Mouse (Mus musculus) frontal cortex, postnatal 25 days (tissue): Measurements from ENCODE around the gene Chd4.
"Not testable (repeated sequence)": the region's sequence is repeated elsewhere in the genome, so short reads cannot be mapped to it uniquely, and the experiment has no call there.

Source experiments
- DNase-seq, 2 experiments: peaks; one replicate each; pipeline ENCODE4 v3.0.0; 2022; ENCODE audit warnings: low spot score in 2 of 2

Gene Chd4

DNA sequence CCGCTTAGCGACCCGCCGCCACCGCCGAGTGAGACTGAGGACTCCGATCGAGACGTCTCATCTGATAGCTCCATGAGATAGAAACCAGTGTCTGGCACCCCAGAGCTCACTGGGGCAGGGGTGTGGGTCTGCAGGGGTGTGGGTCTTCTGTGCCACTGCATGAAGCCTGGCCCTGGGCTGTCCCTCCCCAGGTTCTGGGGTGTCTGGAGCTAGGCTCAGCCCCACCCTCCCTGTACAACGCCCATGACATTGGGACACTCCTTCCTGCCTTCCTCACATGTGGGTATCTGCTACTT lies 64.7 kb downstream of the Chd4 start:
- no peak for DNase-seq

DNA sequence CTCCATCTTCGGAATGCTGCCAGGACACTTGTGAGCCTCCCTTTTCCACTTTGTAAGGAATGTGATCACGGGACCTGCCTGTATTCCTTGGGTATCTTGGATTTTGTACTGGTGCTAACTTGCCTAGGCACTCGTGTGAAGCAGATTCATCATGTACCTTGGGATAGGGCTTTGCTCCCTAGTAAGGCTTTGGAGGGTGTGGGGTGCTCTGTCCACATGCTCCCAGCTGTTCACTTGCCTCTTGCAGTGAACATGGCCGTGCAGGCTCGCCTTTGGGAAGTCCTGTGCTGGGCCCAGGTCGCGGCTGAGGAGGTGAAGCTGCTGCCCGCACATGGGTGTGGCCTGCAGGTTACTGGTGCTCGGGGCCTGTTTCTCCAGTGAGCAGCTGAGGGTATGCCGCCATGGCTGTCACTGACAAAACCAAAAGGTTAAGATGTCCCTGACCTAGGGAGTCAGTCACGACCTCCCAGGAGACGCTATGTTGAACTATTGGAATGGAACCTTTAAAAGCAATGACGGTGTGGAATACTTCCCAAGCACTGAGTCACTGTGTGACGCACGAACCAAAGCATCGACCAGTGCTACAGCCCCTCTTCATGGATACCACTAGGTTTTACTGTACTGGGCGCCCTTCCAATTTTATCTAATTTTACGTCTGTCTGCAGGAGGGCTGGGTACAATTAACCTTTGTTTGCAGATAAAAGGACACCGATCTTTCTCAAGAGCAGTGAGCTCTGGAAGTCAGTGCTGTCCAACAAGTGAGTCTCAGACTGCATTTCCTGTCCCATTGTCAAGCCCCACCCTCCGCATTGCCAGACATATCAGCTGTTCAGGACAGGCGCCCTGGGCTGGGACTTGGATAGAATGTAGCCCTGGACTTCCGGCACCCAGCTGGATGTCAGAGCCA lies 65.3 kb downstream of the Chd4 start:
- peak in 1 of 2 experiments; percentile 53 for DNase-seq

DNA sequence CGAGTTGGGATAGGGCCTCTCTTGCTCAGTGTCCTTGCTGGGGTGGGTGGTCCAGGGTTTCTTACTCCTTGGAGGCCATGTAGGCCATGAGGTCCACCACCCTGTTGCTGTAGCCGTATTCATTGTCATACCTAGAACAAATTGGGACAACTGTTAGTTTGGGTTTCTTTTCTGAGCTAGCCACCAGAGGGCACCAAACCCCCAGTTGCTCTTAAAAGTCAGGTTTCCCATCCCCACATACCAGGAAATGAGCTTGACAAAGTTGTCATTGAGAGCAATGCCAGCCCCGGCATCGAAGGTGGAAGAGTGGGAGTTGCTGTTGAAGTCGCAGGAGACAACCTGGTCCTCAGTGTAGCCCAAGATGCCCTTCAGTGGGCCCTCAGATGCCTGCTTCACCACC lies 66.2 kb downstream of the Chd4 start:
- DNase-seq = peak in 1 of 2 experiments; percentile 62

DNA sequence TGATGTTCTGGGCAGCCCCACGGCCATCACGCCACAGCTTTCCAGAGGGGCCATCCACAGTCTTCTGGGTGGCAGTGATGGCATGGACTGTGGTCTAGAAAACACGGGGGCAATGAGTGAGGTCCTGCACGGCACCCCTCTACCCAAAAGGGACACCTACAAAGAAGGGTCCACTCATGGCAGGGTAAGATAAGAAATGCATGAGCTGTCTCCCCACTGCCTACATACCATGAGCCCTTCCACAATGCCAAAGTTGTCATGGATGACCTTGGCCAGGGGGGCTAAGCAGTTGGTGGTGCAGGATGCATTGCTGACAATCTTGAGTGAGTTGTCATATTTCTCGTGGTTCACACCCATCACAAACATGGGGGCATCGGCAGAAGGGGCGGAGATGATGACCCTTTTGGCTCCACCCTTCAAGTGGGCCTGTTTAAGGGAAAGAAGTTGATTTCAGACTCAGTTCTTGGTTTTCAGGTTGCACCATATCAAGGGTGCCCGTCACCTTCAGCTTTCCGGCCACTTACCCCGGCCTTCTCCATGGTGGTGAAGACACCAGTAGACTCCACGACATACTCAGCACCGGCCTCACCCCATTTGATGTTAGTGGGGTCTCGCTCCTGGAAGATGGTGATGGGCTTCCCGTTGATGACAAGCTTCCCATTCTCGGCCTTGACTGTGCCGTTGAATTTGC lies 67.0 kb downstream of the Chd4 start:
- DNase-seq = not testable (repeated sequence)

DNA sequence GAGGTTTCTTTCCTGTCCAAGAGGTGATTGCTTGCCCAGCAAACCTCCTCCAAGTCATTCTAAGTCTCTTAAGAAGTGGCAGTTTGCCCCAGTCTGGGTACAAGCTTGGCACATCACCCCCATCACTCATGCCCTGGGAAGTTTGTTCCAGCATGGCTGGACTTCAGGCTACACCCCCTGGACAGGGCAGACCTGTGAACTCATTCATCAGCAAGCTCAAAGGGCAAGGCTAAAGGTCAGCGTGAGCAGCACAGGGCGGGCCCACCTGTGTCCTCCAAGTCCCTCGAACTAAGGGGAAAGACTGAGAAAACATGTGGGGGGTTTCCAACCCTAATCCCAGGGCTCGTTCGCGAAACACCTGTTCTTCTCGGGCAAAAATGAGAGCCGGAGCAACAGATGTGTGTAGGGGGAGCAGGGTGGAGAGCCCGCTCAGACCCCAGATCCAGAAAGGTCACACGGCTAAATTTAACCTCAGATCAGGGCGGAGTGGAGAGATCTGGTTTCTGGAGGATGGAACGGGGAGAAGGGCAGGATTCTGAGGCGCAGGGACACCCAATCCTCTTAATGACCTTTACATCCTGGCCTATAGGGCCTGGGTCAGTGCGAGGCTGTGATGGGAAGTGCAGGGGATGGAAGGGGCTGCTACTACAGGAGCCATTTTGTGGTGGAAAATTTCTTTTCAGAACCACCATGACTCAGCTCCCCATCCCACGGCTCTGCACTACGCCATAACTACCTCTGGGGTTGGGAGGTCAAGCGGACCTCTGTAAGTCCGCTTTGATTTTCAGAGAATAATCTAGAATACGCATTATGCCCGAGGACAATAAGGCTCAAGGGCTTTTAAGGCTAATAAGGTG lies 68.2 kb downstream of the Chd4 start:
- DNase-seq = no peak

DNA sequence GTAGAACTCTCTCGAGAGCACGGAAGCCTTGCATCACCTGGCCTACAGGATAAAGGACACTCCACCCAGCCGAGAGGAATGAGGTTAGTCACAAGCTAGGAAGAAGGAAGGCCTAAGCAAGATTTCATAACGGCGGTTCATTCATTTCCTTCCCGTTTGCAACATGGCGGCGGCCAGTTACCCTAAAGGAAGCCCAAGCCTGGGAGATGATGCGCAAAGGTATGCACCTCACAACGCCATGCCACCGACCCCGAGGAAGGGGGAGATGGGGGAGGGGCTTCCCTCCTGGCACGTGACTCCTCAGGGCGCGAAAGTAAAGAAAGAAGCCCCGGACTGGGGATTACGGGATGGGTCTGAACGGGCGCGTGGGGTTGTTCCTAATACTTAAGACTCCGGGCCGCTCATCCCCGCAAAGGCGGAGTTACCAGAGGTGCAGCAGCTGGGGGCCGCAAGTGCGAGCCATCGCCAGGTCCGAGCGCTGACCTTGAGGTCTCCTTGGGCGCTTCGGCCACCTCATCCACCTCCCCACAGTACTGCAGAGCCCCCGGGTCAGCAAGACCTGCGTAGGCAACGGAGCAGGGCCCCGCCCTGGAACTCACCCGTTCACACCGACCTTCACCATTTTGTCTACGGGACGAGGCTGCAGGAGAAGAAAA lies 69.0 kb downstream of the Chd4 start:
- DNase-seq = no peak

DNA sequence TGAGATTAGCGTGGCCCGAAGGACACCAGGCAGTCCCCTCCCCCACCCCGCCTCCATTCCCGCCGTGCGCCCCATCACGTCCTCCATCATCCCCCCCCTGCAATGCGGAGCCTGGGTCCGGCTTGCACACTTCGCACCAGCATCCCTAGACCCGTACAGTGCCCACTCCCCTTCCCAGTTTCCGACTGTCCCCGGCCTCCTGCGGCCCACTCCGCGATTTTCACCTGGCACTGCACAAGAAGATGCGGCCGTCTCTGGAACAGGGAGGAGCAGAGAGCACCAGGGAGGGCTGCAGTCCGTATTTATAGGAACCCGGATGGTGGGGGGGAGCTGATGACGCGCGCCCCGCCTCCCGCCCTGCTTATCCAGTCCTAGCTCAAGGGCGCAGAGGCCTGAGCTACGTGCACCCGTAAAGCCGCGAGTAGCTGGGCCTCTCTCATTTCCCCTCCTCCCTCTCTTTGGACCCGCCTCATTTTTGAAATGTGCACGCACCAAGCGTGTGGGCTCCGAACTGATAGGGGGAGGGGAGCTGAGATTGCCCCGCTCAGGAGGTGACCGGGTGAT lies 69.6 kb downstream of the Chd4 start:
- peak; percentile 96 to 98 for DNase-seq

DNA sequence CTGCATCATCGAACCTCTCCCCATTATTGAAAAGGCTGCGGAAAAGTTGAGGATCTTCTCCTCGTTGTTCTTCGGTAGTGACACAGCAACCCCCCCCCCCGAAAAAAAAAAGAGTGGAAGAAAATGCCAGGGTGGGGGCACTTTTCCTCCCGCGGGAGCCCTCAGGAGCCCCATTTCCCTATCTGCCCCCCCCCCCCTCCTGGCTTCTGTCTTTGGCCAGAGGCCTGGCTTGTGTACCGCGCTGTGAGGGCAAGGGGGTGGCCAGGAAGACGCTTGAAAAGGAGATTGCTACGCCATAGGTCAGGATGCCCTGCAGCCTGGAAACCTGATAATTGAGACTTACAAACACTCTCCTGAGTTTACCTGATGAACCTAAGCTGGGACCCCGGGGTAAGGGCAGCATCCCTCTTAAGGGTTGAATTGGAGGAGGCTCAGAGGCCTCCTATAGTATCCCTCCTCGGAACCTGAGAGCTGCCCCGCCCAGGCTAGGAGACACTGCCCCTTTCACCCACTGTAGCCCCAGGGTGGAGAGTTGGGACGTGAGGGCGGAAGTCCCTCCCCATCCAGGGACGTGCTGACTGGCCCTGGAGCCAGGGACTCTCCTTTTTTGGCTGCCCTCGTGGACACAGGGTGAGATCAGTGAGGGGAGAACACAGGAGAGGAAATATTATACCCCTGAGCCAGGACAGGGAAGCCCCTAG lies 70.4 kb downstream of the Chd4 start, which contains the start of gene Gapdh:
Gapdh (minus strand) TSS at position 417 of the 701 bp plus-strand sequence.
- DNase-seq = no peak

DNA sequence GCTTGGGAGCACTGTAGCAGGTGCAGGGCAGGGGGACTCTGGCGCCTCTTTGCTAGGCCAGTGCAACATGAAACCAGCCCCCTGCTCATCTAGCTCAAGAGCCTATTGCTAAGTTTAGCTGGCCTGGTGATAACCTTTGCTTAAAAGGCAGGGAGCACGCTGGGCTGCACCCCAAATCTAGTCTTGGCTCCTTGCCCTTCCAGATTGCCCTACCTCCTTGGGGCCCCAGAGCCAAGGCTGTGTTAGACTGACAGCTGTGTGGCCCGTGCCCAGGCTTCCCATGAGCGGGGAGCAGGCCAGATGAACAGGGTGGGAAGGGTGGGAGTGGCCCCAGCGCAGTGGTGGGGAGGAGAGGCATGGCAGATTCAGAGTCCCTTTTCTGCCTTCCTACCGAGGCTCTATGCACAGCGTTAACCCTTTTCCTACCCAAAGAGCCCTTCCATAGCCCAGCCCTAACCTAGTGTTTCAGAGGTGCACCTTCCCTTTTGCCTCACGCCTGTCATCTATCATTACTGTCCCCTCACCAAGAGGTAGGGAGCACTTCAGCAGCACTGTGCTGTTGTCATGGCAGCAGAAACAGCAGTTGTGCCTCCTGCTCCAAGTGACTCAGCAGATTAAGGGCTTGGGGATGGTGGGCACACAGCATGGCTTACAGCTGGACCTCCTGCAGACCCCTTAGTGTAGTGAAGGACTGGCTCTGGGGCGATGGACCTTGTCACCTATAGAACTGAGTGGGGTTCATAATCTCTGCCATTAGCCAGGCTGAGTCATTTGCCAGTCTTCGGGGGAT lies 71.3 kb downstream of the Chd4 start:
- DNase-seq = no peak

DNA sequence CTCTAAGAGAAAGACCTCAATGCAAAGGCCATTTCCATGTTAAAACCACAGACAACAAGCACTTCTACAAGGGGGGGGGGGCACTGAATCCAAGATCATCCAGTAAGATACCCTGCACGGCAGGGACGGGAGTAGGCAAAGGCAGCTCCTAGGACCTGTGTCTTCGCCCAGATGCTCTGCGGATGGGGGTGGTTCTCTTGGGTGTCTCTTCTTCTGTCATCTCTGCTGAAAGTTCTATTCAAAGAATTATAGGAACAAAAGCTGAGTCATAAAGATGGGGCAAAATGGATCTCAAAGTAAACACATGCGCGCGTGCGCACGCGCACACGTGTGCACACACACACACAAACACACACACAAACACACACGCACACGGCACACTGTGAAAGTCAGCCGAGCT lies 72.3 kb downstream of the Chd4 start:
- DNase-seq = no peak

DNA sequence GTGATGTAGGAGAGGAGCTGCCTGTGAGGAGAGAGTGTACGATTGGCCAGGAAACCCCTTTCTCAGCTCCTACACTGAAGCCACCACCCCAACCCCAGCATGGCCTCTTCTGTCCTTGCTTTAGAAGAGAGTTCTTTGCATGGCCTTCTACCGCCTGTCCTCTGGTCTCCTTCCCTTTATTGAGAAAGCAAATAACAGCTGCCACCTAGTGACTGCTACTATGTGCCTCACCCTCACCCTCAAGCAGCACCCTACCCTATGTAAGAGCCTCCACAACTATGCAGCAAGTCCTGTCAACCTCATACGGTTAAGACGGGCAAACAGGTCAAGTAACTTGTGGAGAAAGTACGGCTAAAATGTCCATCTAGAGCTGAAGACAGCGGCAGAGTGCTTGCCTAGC lies 74.4 kb downstream of the Chd4 start:
- no peak for DNase-seq

DNA sequence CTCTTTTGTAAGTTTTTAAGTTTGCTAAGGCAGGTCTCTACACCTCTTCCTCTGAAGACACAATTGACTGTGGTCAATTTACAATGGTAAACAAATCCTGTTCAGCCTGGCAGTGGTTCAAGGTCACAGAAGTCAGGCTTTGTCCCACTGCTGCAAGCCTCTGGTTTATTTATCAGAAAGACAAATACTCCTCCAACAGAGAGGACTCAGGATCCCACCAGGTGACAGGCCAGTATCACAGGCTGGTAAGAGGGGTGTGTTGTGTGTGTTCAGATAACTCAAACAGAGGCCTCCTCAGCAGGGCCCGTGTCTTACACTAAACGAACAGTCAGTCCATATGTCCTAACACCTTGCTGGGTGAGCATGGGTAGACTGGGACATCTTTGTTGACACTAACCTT lies 76.7 kb downstream of the Chd4 start:
- DNase-seq = no peak

DNA sequence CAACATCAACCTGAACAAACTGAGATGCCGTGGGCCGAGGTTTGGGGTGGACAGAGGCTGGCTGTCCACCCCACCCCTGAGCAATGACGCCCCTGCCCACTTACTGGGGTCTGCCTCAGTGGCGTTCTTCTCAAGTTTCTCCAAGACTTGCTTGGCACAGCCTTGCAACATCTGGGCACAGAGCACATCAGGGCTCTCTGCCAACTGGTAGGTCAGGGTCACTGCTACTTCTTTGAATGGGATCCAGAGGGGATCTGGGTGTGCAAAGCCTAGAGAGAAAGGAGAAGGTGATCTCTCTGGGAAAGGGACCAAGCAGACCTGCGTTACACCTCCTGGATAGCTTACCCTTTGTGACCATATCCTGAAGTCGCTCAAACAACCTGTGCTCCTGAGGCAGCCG lies 77.5 kb downstream of the Chd4 start:
- DNase-seq = no peak

DNA sequence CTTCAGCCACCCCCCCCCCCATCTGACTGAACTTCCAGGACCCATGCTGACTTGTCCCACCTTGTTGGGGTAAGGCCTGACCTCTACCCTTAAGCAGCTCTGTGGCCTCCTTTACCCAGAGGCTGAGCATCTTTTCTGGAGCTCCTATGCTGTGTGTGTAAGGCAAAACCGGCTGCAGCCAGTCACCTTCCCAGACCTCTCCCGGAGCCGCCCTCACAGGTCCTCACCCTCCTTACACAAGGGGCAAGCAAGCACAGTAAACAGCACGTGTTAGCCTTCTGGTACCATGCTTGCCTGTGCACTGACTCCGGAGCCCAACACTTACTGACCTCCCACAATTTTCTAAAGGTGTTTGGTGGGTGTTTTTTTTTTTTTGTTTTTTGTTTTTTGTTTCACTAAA lies 79.7 kb downstream of the Chd4 start:
- DNase-seq = no peak

DNA sequence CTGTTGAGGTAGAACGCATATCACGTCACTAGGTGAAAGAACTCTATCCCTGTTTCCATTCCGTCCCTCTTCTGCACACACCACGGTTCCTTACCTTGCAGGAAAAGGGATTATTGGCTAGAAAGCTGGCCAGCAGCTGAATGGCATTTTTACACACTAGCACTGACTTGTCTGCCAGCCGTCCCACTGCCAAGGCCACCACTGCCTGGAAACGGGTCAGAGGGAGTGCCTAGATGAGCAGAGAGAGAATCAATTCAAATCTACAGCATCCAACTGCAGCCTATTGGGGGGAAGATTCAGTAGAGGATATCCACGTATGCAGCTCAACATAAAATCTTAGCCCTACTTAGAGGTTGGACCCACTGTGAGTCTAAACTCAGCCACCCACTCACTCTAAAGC lies 83.8 kb downstream of the Chd4 start:
- DNase-seq = no peak
